Mouse (Mus musculus) urinary bladder, postnatal 25 days (tissue): ENCODE results near the gene Lysmd2.
A peak's percentile ranks its signal among the peaks of the same experiment; 100 is the strongest.
"Not testable (repeated sequence)": the region's sequence is repeated elsewhere in the genome, so short reads cannot be mapped to it uniquely, and the experiment has no call there.

Source experiments
- DNase-seq: peaks from one replicate; pipeline ENCODE4 v3.0.0; 2022; ENCODE audit warnings: low spot score

Gene Lysmd2

DNA sequence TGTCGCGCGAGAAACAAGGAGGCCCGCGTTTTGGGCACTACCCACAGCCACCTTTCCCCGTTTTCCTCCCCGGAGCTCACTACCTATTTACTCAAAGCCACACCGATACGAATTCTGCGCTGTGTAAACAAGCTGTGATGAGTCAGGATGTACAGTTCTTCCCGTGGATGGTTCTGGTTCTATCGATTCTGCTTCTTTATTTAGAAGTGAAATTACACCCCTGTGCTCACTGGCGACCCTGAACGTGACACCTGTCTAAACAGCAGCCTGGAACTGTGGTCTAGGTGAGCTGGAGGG is 715 bp downstream of the Lysmd2 start:
- no peak for DNase-seq

DNA sequence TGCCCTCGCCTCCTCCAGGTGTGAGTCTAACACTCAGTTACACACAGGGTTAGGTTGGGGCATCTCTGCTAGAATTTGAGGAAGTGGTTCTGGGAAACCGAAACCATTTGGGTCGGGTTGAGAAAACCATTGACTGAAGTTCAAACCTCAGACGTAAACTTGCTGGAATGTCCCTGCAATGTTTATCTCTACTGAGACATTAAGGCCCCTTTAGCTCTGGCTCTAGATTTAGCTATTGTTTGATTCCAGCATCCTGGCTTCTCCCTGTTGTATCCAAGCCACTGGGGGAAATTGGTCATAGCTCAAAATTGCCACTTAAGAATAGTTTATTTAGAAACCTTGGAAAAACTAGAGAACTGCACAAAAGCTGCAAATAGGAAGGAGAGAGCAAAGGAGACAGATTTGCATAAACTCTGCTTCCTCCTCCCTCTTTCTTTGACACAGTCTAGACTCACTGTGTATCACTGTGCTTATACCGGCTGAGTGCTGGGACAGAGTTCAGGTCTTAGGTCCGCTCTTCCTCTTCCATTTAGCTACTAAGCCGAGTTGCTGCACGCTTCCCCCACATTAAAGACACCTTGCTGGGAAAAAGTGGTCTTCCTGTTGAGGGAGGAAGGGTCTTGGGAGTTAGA is 5.4 kb downstream of the Lysmd2 start:
- DNase-seq: no peak

DNA sequence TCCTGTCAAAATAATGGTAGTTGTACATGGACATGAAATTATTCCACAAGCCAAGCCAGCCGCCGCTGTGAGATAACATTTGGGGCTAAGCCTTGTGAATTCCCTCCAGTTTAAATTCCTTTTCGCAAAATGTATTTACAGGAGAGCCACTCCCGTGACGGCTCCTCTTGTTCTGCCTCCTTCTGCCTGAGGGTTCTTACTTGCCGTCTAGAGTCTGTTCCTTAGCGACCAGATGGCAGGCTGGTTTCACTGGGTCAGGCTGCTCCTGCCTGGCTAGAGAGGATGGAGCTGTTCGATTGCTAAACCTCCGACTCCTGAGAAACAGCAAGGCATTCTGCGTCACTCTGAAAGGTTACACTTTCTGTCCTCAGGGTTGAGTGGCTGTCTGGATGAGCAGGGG is 6.6 kb downstream of the Lysmd2 start:
- DNase-seq: no peak

DNA sequence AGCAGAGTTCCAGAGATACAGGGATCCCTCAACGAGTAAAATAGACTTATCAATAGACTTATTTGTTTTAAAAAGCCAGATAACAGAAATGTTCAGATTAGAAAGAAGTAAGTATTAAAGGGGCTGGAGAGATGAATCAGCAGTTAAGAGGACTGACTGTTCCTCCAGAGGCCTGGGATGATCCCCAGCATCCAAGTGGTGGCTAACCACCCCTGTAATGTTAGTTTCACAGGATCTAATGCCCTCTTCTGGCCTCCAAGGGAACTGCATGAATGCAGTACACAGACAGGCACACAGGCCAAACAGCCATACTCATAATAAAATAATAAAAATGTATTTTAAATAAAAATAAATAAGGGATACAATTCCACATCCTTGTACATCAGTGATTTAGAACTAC is 7.4 kb downstream of the Lysmd2 start:
- peak; percentile 8 for DNase-seq

DNA sequence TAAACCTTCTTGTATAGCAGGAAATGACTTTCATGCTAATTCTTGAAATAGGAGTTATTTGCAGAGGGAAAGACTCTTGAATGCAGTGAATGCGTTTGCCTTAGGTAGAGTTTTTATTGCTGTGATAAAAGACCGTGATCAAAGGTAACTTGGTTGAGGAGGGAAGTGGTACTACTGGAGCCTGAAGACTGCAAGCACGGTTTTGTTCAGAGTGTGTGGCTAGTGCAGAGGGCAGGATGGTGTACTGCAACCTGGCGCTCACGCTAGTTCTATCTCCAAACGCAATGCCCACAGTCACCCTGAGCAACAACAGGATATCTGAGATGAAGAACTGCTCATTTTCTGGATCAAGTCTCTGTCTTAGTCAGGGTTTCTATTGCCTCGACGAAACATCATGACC is 8.1 kb downstream of the Lysmd2 start:
- DNase-seq: no peak

DNA sequence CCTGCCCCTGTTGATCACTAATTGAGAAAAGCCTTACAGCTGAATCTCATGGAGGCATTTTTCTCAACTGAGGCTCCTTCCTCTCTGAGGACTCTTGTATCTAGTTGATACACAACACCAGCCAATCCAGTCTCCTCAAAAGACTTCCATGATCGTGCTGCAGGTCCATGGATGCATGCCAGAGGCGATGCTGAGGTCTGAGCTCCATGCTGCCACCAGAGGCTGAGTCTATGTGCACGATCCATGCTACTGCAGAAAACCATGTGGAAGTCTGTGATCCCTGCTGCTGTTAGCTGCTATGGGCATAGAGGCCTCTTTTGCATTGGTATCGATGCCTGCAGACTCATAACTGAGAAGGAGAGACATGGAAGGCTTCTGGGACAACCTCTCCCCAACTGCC is 8.7 kb downstream of the Lysmd2 start:
- DNase-seq: no peak

DNA sequence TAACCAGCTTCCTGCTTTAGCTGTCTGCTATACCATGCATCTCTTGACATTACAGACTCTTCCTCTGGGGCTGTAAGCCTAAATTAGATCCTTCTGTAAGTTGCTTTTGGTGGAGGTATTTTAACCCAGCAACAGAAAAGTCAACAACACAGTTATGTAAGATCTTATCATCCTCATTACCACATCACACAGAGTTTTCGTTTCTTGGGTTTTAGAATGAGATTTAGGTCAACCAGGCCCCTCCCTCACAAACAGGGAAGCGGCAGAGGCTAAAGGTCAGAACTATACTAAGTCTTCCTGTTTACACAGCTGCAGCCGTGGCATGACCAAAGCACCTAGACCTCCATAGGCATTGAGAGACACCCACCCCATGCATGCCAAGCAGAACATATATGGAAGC is 19.9 kb downstream of the Lysmd2 start:
- no peak for DNase-seq

DNA sequence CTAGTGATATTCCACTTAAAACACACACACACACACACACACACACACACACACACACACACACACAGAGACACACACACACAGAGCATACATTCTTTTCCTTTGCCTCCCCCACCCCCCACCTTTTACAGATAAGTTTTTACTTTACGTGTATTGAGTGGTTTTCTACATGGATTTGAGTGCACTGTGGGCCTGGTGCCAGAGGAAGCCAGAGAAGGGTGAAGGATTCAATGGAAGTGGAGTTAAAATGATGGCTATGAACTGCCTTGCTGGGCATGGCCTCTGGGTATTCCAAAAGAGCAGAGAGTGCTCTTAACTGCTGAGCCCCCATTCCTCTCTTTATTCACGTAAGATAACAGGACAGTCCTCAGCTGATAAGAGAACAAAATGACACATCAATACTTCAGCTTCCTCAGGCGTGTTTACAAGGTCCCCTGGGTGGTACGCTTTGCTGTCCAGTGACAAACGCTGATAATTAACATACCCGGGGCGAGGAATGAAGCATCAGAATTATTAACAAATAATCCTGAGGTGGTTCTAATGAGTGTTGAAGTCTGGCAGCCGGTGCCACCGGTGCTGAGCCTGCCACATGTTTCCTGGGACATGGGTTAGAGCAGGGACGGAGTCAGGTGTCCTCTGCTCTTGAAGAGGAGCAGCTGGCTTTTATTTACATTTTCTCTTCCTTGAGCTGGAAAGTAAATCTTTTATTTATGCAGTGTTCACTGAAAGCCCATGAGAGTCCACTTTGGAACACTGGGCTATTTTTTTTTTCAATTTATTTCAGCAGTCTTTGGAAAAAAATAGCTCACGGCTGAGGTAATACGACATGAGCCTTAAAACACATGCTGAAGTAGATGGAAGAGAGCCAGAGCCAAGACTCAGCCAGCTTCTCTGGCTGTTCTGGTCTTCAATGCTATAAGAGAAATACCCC is 28.7 kb downstream of the Lysmd2 start:
- peak; percentile 14 for DNase-seq

DNA sequence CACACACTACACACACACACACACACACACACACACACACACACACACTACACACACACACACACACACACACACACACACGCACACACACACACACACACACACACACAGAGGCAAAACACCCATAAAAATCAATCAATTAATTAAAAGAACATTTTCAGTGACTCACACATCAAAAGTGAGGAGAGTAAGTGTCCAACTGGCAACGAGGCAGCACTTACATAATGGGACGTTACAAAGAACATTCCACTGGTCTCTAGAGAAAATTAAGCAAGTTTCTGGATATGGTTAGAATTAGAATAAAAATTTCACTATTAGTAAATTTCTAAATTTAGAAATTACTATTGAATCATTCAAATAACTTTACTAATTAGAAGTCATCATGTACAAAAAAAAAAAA is 30.9 kb downstream of the Lysmd2 start:
- DNase-seq: not testable (repeated sequence)

DNA sequence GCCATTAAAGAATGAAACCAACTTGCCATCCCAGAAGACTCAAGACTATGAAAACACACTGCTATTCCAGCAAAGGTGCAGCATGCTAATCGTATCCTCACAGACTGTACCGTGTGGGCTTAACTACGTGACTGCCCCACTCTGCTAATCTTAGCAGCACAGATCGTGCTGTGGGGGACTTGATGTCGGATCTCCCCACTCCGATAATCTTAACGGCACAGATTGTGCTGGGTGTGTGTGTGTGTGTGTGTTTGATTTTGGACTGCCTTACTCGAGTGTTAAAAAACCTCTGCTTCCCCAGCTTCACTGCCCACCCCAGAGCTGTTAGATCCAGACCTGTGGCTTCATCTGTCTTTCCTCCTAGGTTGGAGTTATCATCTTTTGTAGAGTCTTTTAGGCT is 35.4 kb downstream of the Lysmd2 start:
- no peak for DNase-seq

DNA sequence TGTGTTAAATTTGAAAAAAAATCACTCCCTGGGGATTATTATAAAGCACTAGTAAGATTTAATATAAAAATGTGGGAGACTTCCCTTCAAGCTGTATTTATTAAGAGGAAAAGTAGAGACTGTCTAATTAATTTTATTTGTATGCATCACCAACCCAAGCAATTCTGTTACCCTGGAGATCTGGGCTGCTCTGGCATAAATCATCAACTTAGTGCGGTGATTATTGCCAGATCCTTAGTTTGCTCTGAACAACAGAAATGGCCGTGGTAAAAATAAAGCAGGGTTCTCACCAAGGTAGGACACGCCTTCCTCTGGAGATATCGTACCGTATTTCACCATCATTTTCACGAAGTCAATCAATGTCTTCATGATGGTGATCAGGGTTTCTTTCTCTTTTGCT is 39.8 kb downstream of the Lysmd2 start:
- DNase-seq: no peak

DNA sequence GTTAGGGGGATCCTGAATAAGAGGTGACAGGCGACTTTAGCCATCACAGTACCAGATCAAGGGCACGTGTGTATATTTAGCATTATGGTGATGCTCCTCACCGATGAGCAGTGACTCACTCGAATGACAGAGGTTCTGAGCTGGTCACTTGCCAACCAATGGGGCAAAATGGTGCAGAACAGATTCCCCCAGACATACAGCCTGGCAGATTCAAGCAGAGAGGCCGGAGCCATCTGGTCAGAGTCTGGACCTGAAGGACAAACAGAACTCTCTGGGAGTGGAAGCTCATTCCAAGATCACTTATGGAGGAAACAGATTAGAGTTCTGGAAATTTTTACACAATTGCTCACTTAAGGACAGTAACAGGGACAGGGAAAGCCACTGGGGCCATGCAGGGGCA is 41.1 kb downstream of the Lysmd2 start:
- no peak for DNase-seq

DNA sequence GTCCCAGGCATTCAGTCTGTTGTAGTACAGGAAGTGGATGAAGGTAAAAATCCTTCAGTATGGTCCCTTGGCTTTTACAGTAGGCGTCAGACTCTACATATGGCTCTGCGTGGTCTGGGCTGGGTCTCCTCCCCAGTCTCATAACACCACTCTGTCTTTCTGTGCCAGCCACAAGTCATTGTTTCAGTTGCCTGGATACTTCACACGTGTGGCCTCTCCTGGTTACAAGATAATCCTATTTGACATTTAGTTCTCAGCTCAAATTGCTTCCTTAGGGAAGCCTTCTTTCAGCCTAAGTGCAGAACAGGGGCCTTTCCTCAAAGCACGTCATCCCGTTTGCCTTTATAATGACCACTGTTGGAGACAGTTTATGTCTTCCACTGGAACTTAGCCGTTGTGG is 47.2 kb downstream of the Lysmd2 start:
- no peak for DNase-seq

DNA sequence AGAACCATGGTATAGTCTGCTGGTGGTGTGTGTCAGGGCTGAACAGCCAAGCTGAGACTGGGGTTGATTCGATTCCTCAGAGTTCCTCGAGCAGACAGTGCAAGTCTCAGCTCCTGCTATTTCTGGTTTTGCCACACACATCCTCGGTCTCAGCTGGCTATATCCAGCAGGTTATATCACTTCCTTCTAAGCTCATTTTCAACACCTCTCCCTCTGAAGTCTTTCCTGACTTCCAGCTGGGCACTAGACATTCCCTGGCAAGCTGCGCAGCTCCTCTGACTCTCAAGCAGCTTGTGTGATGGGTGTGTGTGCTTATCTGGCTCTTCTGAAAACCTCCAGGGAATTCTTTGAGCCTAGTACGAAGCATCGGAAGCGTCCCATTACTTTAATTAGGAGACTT is 50.7 kb downstream of the Lysmd2 start:
- DNase-seq: no peak

DNA sequence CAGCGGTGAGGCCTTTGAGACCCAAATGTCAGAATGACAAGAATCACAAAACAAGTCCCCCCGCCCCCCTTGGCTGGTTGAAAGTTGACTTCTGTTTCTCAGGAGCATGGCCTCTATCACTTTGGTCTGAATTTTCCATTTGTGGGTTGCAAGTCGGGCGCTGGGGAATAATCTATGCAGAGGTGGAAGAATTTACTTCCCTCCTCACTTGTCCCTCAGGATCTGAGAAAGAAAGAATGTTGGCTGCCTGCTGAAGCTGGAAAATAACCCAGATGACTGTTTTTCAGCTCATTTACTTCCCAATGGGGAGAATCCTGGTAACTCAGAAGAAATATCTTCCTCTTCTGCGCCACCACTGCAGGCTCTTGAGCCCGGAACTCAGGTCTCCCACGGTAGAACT is 52.8 kb downstream of the Lysmd2 start:
- DNase-seq: no peak

DNA sequence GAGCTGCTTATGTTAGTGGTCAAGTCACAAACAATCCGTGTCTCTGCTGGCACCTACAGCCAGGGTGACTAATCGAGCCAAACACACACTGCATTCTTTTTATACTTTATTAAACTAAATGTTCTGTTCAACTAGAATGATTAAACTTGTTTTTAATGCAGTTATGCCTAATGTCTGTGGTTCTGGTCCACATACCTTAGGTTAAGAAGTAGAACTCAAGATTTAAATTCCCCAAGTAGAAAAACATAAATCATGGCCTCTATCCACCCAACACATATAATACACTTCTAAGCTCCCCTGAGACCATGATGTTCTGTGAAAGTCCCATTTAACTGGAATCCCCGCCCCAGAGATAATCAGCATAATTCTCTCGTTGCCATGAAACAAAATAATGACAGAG is 54.1 kb downstream of the Lysmd2 start:
- no peak for DNase-seq

DNA sequence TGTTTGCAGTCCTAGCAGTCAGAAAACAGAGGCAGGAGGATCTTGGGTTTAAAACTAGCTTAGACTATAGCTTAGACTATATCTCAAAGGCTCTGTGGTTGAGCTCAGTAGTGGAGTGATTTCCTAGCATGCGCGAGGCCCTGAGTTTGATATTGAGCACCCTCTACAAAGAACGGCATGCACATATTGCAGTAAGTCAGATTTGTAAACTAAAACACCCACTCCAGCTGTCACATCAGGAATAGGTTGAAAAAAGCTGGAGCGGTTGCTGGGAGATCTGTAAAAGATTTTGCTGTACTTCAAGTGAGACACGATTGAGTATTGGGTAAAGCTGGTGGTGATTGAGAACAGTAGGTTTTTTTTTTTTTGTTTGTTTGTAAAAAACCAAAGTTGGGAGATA is 55.1 kb downstream of the Lysmd2 start:
- no peak for DNase-seq

DNA sequence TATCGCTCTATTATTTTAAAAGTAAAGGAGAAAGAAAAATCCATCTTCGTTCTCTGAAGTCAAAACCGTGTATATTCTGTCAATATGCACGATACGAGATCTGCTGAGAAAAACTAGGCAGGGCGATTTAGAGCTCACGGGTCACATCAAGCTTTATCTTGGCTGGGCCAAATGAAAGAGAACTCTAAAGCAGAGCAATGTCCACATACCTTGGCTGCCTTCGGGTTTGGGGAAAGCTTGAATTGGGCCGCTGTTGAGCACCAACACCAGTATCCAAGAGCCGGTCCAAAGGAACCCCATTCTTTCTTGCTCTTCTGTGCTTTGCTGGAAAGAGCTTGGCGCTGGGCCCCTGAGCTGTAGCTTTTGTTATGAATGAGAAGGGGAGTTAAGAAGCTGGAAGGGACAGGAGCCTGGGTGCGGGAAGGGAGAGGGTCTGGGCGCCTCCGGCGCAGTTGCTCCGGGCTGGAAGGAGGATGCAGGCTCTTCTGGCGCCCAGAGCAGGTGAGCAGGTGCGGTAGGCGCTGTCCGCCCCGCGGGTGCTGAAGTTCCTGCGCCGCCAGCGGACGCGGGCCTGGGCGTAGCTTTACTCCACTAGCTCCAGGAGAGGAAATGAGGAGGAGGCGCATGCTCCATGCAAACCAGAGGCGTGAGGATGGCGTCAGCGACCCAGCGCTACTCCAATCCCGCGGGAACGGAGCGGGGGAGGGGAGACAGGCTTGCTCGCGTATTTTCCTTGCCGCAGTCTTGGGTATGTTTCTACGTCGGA is 58.1 kb downstream of the Lysmd2 start, which contains the start of gene Scg3:
TSS of gene Scg3 (minus strand) at position 631 of the 766 bp plus-strand sequence.
- peak; percentile 64 for DNase-seq

DNA sequence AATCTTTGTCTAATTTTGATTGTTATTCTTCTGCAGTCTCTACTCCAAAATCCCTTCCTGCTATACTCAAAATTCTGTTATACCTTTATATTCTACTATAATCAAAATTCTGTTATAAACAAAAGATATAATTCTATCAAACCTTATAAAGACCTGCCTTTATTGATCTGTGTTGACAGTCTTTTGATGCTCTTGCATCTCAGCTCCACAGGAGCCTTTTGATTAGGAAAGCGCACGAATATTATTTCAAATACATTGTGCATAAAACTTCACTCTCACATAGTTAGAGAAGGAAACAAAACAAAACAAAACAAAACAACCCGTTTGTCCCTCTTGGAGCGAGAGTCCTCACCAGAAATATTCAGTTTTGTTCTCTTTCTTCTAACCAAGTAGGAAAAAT is 58.8 kb downstream of the Lysmd2 start:
- DNase-seq: no peak

DNA sequence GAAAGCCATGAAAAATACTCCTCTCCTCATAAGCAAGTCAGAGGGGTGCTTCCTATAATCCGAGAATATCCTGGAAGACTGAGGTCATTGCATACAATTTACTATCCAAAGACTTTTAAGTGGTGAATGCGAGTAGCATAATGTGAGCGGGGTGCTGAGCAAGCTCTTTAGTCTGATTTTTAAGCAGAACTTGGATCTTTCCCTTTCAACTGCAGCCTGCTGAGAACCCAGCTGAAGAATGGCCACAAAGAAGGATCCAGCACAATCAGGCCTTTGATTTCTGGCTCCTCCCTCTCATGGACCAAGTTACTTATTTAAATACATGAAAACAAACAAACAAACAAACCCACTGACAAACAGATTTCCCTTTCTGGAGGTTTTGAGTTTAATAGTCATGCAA is 59.2 kb downstream of the Lysmd2 start:
- no peak for DNase-seq
